Mouse (Mus musculus) liver, adult (tissue): Measurements from ENCODE around the gene Cnih2.

Experiments used
- GATA4 ChIP-seq: IDR thresholded peaks from 2 replicates; pipeline ENCODE4 v1.6.1; 2014; ENCODE audit warnings: mild to moderate bottlenecking, low read length; ENCODE audit not compliant: insufficient replicate concordance

The Cnih2 gene

GRCm38 (mm10) chr19:5060365-5061330 is 37.7 kb downstream of the Cnih2 start:
- no peak for TF ChIP-seq GATA4

GRCm38 (mm10) chr19:5058801-5059771 is 39.2 kb downstream of the Cnih2 start:
- no peak for TF ChIP-seq GATA4

- TF ChIP-seq GATA4 = no peak
Measured at GRCm38 (mm10) chr19:5057876-5058775, 40.2 kb downstream of the Cnih2 start.

- TF ChIP-seq GATA4 = no peak
Measured at GRCm38 (mm10) chr19:5056251-5056650, 42.1 kb downstream of the Cnih2 start.

GRCm38 (mm10) chr19:5053909-5054308 is 44.4 kb downstream of the Cnih2 start:
- no peak for TF ChIP-seq GATA4

GRCm38 (mm10) chr19:5052853-5053252 is 45.5 kb downstream of the Cnih2 start:
- TF ChIP-seq GATA4 = no peak

- no peak for TF ChIP-seq GATA4
Measured at GRCm38 (mm10) chr19:5052166-5052822, 46.0 kb downstream of the Cnih2 start.

GRCm38 (mm10) chr19:5051515-5051914 is 46.8 kb downstream of the Cnih2 start:
- no peak for TF ChIP-seq GATA4

- no peak for TF ChIP-seq GATA4
Measured at GRCm38 (mm10) chr19:5051031-5051430, 47.3 kb downstream of the Cnih2 start.

GRCm38 (mm10) chr19:5050047-5050905 is 48.0 kb downstream of the Cnih2 start, which contains the start of gene Rin1:
Rin1 (plus strand) TSS chr19:5050481.
- TF ChIP-seq GATA4 = no peak

- no peak for TF ChIP-seq GATA4
Measured at GRCm38 (mm10) chr19:5049325-5049724, 49.0 kb downstream of the Cnih2 start.

GRCm38 (mm10) chr19:5048138-5049056 is 49.9 kb downstream of the Cnih2 start:
- TF ChIP-seq GATA4 = no peak
